15 mouse cellular contexts compared by ENCODE assay signal in the genomic region with DNA sequence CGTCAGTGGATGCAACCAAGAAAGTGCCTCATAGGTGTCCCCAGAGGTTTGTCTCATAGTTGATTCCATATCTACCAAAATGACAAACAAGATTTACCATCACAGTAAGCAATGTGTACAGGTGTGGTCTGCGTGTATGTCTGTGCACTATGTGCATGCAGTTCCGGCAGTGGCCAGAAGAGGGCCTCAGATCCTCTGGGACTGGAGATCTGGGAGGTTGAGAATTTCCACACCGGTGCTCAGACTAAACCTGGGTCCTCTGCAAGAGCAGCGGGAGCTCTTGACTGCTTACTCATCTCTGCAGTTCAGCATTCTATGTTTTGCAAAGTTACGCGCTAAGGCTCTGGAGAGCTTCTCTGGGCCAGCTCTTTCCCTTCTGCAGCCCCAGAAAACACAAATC. TPM values are rescaled to one million over a fixed set of nuclear protein-coding genes. Genes with fewer than 3 reads are reported as not detected.
DNase-seq lines count a peak whose midpoint lies in the region; ATAC-seq and TF ChIP-seq lines count a peak whose summit lies in the region.
"Had no signal": no experiment of that assay in that cellular context is flagged by ENCODE, and none has a peak within 500 bp of the region (broad histone marks: within the 10 kb centered on the region; RNA-seq: fewer than 3 reads in every experiment).

No protein-coding gene starts in this region.

- DNase-seq in CD4-positive, CD25-positive, alpha-beta regulatory T cell, adult 2 months (ENCODE audit: low read depth, low spot score) = peak; percentile 26
- no peak for DNase-seq in lung, postnatal 0 days (ENCODE audit: low spot score)
- no peak for DNase-seq in lung, adult 18-20 months
- DNase-seq in right cerebral cortex, postnatal 36 days (ENCODE audit: low spot score in 2 of 2) = no peak
- DNase-seq: adrenal gland, adult 2 months; cerebellum, adult 18-20 months; kidney, adult 9 months; lung, postnatal 4 days; thymus, postnatal 25 days had no signal

- H3K9ac ChIP-seq in lung, postnatal 0 days (replicated peaks; ENCODE audit: low read depth) = no peak overlapping the region
- H3K9ac ChIP-seq in forebrain, embryonic 15.5 days (replicated peaks) = no peak overlapping the region

- no peak overlapping the region for H3K27ac ChIP-seq in lung, postnatal 0 days (ENCODE audit: low read length)
- peak overlapping the region; percentile 83; the same call in 1 of the 2 replicates for H3K27ac ChIP-seq in bone marrow, adult 2 months (ENCODE audit: control insufficient read depth, insufficient read depth, low read depth, low read length, poor library complexity)
- H3K27ac ChIP-seq in forebrain, embryonic 15.5 days (replicated peaks) = no peak overlapping the region

- no peak for TF ChIP-seq EP300 in lung, postnatal 0 days (IDR thresholded peaks at IDR 0.05)

- H3K4me2 ChIP-seq in lung, postnatal 0 days (replicated peaks; ENCODE audit: low read depth, low read length) = no peak overlapping the region
- no peak overlapping the region for H3K4me2 ChIP-seq in forebrain, embryonic 15.5 days (replicated peaks)

- no peaks in the 10 kb centered on the region for H3K27me3 ChIP-seq in lung, postnatal 0 days (replicated peaks; ENCODE audit: insufficient read depth, low read length)
- H3K27me3 ChIP-seq in forebrain, embryonic 15.5 days = peaks cover 7% of the 10 kb centered on the region; the same call in 1 of the 2 replicates

- H3K9me3 ChIP-seq in lung, postnatal 0 days (ENCODE audit: low read length) = no peaks in the 10 kb centered on the region
- no peaks in the 10 kb centered on the region for H3K9me3 ChIP-seq in forebrain, embryonic 15.5 days

- TF ChIP-seq POLR2A in bone marrow, adult 2 months (IDR thresholded peaks at IDR 0.05; ENCODE audit: borderline replicate concordance, control insufficient read depth, low read depth, low read length) = no peak

- no peaks in the 10 kb centered on the region for H3K36me3 ChIP-seq in lung, postnatal 0 days (ENCODE audit: insufficient read depth, low read length)
- H3K36me3 ChIP-seq in forebrain, embryonic 15.5 days = no peaks in the 10 kb centered on the region

- 88% methylated on average over 7 of the region's 7 CpGs for WGBS in lung, postnatal 0 days
- WGBS in bone marrow, adult 2 months = 76% methylated on average over 7 of the region's 7 CpGs
- WGBS in forebrain, embryonic 15.5 days = 90% methylated on average over 7 of the region's 7 CpGs

- H3K4me3 ChIP-seq in lung, postnatal 0 days (ENCODE audit: low read depth, low read length) = no peak overlapping the region
- no peak overlapping the region for H3K4me3 ChIP-seq in bone marrow, adult 2 months (replicated peaks; ENCODE audit: control insufficient read depth, low read depth, low read length)
- H3K4me3 ChIP-seq in forebrain, embryonic 15.5 days = no peak overlapping the region

- H3K4me1 ChIP-seq in lung, postnatal 0 days (ENCODE audit: insufficient read depth, low read depth, low read length) = no peaks in the 10 kb centered on the region
- H3K4me1 ChIP-seq in bone marrow, adult 2 months (ENCODE audit: control insufficient read depth, insufficient read depth, low read length) = peaks cover 12% of the 10 kb centered on the region
- no peaks in the 10 kb centered on the region for H3K4me1 ChIP-seq in forebrain, embryonic 15.5 days

- peak; percentile 43 for TF ChIP-seq CTCF in lung, postnatal 0 days (IDR thresholded peaks at IDR 0.05)
- TF ChIP-seq CTCF in bone marrow, adult 2 months (IDR thresholded peaks at IDR 0.05; ENCODE audit: control insufficient read depth, insufficient read depth, low read length) = peak; percentile 60

- ATAC-seq in CD4-positive, CD25-positive, alpha-beta regulatory T cell, adult 4 months = no peak
- ATAC-seq in lung, postnatal 0 days = no peak
- peak; percentile 12; the same call in 1 of the 2 replicates for ATAC-seq in megakaryocyte progenitor cell, adult 5-6 weeks (replicated peaks; ENCODE audit: poor library complexity)
- ATAC-seq in forebrain, embryonic 15.5 days (replicated peaks) = no peak

RNA-seq across cellular contexts. Expression of a gene that starts 13.4 kb away (rescaled TPM):
- polyA plus RNA-seq in CD4-positive, CD25-positive, alpha-beta regulatory T cell, adult 4 months (2017; shearing (Covaris generic)) = 10 to 100 TPM; 18.5 to 27.0 TPM
- polyA plus RNA-seq in lung, postnatal 0 days (2015; fragmentation: Nextera tagmentation; extraction: Ambion mirVana) = 15.8 and 18.9 TPM in 2 replicates
- 14.5 and 14.7 TPM in 2 replicates for polyA plus RNA-seq in bone marrow, adult 2 months (2011; ENCODE audit: insufficient read depth, insufficient read length, low replicate concordance, missing spikeins)
- total RNA-seq in megakaryocyte progenitor cell, adult 5-6 weeks (2015) = 16.2 and 19.1 TPM in 2 replicates
- total RNA-seq in megakaryocyte progenitor cell, adult 5-6 weeks (2017) = 11.0 and 13.0 TPM in 2 replicates
- polyA plus RNA-seq in forebrain, embryonic 15.5 days (2015; fragmentation: Nextera tagmentation; extraction: Ambion mirVana) = 41.8 and 42.3 TPM in 2 replicates

RNA-seq across cellular contexts. Expression of a gene that starts 24.8 kb away (rescaled TPM):
- not detected for polyA plus RNA-seq in CD4-positive, CD25-positive, alpha-beta regulatory T cell, adult 4 months (2017; shearing (Covaris generic))
- polyA plus RNA-seq in lung, postnatal 0 days (2015; fragmentation: Nextera tagmentation; extraction: Ambion mirVana) = 0.94 and 1.0 TPM in 2 replicates
- 62.0 and 66.9 TPM in 2 replicates for polyA plus RNA-seq in bone marrow, adult 2 months (2011; ENCODE audit: insufficient read depth, insufficient read length, low replicate concordance, missing spikeins)
- 15.6 and 28.3 TPM in 2 replicates for total RNA-seq in megakaryocyte progenitor cell, adult 5-6 weeks (2015)
- total RNA-seq in megakaryocyte progenitor cell, adult 5-6 weeks (2017) = 10.3 and 13.1 TPM in 2 replicates
- not detected in 2 replicates for polyA plus RNA-seq in forebrain, embryonic 15.5 days (2015; fragmentation: Nextera tagmentation; extraction: Ambion mirVana)
- total RNA-seq: adrenal gland, adult 2 months; left cerebral cortex, postnatal 10 days had no signal

RNA-seq across cellular contexts. Expression of a gene that starts 33.8 kb away (rescaled TPM):
- polyA plus RNA-seq in CD4-positive, CD25-positive, alpha-beta regulatory T cell, adult 4 months (2017; shearing (Covaris generic)) = not detected
- polyA plus RNA-seq in lung, postnatal 0 days (2015; fragmentation: Nextera tagmentation; extraction: Ambion mirVana) = 0.46 TPM in 1 of 2 replicates, not detected in the other
- polyA plus RNA-seq in bone marrow, adult 2 months (2011; ENCODE audit: insufficient read depth, insufficient read length, low replicate concordance, missing spikeins) = 0.72 TPM in 1 of 2 replicates, not detected in the other
- total RNA-seq in megakaryocyte progenitor cell, adult 5-6 weeks (2015) = not detected in 2 replicates
- total RNA-seq in megakaryocyte progenitor cell, adult 5-6 weeks (2017) = not detected in 2 replicates
- 0.10 TPM in 1 of 2 replicates, not detected in the other for polyA plus RNA-seq in forebrain, embryonic 15.5 days (2015; fragmentation: Nextera tagmentation; extraction: Ambion mirVana)
- total RNA-seq: left cerebral cortex, postnatal 10 days had no signal
- polyA plus RNA-seq: adrenal gland, adult 2 months; embryonic facial prominence, embryonic 11.5 days had no signal

RNA-seq across cellular contexts. Expression of a gene that starts 44.0 kb away (rescaled TPM):
- 10 to 100 TPM; 15.9 to 33.3 TPM for polyA plus RNA-seq in CD4-positive, CD25-positive, alpha-beta regulatory T cell, adult 4 months (2017; shearing (Covaris generic))
- polyA plus RNA-seq in lung, postnatal 0 days (2015; fragmentation: Nextera tagmentation; extraction: Ambion mirVana) = 7.3 and 8.7 TPM in 2 replicates
- 9.4 and 12.5 TPM in 2 replicates for polyA plus RNA-seq in bone marrow, adult 2 months (2011; ENCODE audit: insufficient read depth, insufficient read length, low replicate concordance, missing spikeins)
- total RNA-seq in megakaryocyte progenitor cell, adult 5-6 weeks (2015) = 9.4 and 10.3 TPM in 2 replicates
- 7.1 and 12.1 TPM in 2 replicates for total RNA-seq in megakaryocyte progenitor cell, adult 5-6 weeks (2017)
- 35.8 and 38.4 TPM in 2 replicates for polyA plus RNA-seq in forebrain, embryonic 15.5 days (2015; fragmentation: Nextera tagmentation; extraction: Ambion mirVana)

Comparison
In these comparisons a context has a peak if more than half of its experiments do, and no peak if none do; other contexts are left out.
1. RNA of a gene that starts 24.8 kb away (polyA plus RNA-seq): 62.0 to 66.9 TPM in bone marrow, adult 2 months; 0.94 to 1.0 TPM in lung, postnatal 0 days, not detected in CD4-positive, CD25-positive, alpha-beta regulatory T cell, adult 4 months and not detected in forebrain, embryonic 15.5 days; every median in the first group is over 10 times any median in the second.